Mouse (Mus musculus) brown adipose tissue, adult 24 weeks (tissue): Measurements from ENCODE around the gene Gpc5. TPM values are rescaled to one million over a fixed set of nuclear protein-coding genes. Genes with fewer than 3 reads are reported as not detected.

Experiments used
- H3K27ac ChIP-seq: fragments of 200-500 bp; replicated peaks from 2 replicates; pipeline ENCODE4 v1.5.1; 2012; ENCODE audit warnings: low read depth, mild to moderate bottlenecking, low read length
- H3K4me1 ChIP-seq: fragments of 200-500 bp; 2 replicates; pipeline ENCODE4 v1.6.1; 2012; ENCODE audit warnings: low read length, mixed read lengths; ENCODE audit not compliant: control insufficient read depth, insufficient read depth, insufficient read length
- H3K4me3 ChIP-seq: fragments of 200-500 bp; 2 replicates; pipeline ENCODE4 v1.5.1; 2012; ENCODE audit warnings: low read depth, mild to moderate bottlenecking, low read length, moderate library complexity; ENCODE audit not compliant: insufficient read depth
- polyA plus RNA-seq: library from polyadenylated mRNA; stranded (reverse); fragments of >200 nt; gene quantifications from 2 replicates; pipeline ENCODE4 v1.2.4, GENCODE M21; 2012; ENCODE audit not compliant: missing spikeins, insufficient read depth, insufficient read length

Gene Gpc5
- polyA plus RNA-seq, 1 experiment = not detected

DNA sequence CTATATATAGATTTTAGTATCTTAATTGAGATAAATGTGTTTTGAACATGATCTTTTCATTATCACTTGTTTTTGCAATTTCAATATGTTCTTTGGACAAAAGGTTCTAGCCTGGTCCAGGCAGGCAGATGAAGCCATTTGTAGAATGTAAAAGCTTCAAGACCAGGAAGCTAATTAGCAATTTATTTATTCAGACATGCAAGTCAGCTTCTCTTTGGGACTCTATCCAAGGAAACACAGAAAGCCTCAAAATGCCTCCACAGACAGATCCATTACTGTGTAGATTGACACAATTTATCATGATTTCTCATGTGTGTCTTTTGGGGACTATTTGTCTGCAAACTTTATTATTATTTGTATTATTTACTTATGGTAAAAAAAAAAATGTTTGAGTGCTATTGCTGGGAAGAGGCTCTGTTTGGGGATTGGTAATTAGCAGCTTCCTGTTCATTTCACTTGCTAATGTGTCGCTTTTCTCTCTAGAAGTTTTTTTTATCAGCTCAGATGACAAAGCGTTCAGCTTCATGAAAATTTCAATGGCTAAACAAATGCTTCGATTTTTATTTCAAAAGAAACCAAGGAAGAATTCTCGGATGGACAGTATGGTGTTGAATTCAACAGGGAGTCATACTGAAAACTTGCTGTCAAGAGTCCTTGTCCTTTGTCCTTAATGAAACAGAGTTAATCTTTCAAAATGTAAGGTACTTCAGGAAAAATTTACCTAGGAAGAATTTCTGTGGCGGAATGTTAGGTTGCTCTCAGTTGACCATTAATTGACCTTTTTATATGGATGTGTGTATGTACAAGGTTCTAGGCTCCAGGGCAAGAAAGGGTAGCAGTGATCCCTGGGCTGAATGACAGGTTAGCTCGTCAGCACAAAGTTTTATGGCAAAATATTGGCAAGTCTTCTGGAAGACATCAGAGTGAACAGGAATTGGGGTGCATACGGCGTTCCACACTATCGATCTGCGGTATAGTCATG, 353.1 kb downstream of the Gpc5 start:
- H3K4me1 ChIP-seq = no peaks in the 10 kb centered on the region
- H3K27ac ChIP-seq = no peak overlapping the region
- no peak overlapping the region for H3K4me3 ChIP-seq

DNA sequence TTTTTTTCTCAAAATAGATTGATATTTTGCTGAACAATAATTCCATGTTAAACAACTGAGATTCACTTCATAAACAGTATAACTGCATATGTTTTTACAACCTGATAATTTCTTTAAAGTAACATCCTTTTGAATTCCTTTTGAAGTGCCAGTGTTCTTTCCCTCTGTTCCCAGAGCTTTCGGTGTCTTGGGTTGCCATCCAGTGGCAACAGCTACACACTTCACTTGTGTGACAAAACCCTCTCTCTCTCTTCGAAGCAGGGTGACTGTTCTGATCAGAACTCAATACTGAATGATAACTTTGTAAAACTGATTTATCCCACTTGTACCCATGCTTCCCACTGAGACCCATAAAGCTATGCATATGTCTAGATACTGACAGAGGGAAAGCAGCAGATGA, 358.9 kb downstream of the Gpc5 start:
- Histone ChIP-seq H3K4me1 (no peaks in the 10 kb centered on the region), H3K4me3 (no peak overlapping the region), H3K27ac (no peak overlapping the region)

DNA sequence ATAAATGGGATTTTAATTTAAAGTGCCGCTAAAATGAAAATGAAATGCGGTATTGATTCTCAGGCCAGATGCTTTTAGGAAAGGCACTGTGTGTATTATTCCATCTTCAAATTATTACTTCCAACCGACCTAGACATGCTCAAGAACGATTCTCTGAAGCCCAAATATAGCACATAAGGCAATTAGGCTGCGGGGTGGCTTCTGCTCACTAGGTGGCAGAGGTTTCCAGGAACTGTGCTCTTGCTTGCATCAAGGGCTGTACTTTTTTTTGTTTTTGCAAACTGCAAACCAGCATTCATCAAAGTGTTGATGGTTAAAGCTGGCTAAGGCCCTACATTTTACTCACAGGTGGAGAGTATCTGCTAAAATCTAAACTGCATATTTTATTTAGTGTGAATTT, 375.9 kb downstream of the Gpc5 start:
- Histone ChIP-seq H3K27ac (no peak overlapping the region), H3K4me1 (no peaks in the 10 kb centered on the region), H3K4me3 (no peak overlapping the region)

DNA sequence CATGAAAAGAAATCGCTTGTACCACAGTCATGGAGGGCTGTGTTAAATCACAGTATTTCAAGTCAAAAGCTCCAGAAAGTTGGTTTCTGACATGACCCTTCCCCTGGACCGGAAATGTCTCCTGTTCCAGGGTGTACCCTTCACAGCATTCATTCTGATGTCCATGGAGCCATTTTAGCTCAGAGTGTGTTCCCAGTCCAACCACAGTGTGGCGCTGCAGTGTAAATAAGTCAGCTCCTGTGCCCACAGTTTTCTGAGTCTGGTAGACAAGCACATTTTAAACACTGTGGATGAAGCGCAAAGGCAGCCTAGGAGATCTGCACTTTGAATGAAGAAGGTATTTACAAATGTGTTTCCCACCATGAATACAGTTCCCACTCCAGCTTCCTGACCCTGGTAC, 383.2 kb downstream of the Gpc5 start:
- no peaks in the 10 kb centered on the region for H3K4me1 ChIP-seq
- H3K4me3 ChIP-seq = no peak overlapping the region
- no peak overlapping the region for H3K27ac ChIP-seq

DNA sequence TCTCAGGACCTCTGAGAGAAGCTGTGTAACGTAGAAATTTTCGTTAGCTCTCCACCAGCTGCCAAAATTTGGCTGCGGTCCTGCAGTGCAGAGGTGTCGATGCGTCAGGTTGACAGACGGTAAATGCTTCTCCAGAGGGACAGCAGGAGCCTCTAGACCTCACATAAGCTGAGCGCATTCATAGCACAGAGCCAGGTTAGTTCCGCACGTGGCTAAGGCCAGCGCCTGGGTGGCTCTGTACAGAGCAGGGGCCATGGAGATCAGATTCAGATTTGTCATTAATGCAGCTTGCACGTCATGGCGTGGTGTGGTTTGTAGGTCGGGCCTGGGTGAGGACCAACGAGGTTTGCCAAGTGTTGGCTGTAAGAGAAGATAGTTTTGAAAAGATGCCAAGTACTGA, 385.3 kb downstream of the Gpc5 start:
- no peaks in the 10 kb centered on the region for H3K4me1 ChIP-seq
- H3K27ac ChIP-seq = no peak overlapping the region
- no peak overlapping the region for H3K4me3 ChIP-seq

DNA sequence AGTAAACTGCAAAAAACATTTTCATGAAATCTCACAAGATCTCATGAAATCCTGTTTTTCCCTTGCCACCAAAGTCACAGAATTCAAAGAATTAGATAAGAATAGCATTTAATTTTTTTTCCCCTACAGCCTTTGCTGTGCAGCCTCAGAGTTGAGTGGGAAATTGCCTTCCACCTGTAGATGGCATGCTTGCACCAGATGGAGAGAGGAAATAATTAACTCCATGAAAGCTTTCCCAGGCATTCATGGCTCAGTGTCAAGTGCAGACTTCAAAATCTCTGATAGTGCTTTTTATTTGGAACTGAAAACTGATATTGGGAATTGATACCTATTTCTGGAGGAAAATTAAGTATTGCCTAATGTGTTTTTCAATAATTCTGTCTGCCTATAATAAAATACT, 393.1 kb downstream of the Gpc5 start:
- H3K4me3 ChIP-seq = no peak overlapping the region
- H3K4me1 ChIP-seq = no peaks in the 10 kb centered on the region
- H3K27ac ChIP-seq = no peak overlapping the region

DNA sequence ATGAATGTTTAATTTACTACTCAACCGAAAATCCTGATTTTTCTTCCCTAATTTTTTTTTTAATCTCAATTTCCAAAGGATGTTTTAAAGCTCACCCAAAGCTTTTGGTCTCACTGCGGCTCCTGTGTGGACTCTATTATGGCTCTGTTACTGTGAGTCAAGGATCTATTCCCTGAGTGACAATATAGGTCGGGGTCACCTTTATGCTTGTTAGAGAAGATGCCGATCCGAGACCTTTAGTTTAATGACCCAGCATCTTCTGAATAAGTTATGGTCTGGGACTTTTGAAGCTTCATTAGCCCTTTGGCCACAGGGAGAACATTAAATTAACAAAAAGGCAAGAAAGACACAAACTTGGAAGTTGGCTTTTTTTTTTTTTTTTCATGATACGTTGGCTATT, 408.8 kb downstream of the Gpc5 start:
- Histone ChIP-seq H3K27ac (no peak overlapping the region), H3K4me3 (no peak overlapping the region), H3K4me1 (no peaks in the 10 kb centered on the region)

DNA sequence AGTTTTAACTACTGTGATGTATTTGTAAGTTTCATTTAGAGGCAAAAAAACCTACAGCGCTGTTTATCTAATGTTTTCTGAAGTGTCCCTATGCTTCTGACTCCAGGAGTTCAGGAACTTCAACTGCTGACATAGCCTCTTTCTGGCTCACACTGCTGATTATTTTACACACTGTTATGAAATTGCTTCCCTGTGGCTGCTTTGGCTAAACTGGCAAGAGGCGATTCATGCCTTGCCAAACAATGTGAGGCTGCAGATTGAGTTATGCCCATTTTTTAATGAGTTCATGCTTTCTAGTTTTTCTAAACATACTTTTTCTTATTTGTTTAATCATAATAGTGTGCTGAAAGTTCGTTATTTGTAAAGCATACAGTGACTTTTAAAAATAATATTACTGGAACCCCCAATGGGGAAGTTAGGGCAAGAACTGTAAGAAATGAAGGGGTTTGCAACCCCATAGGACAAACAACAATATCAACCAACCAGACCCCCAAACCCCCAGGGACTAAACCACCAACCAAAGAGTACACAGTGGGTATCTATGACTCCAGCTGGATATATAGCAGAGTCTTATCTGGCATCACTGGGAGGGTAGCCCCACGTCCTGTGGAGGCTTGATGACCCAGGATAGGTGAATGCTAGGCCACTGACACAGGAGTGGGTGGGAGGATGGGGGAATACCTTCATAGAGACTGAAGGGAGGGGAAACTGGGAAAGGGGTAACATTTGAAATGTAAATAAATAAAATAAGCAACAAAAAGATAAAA, 454.7 kb downstream of the Gpc5 start:
- Histone ChIP-seq H3K4me3 (no peak overlapping the region), H3K4me1 (no peaks in the 10 kb centered on the region), H3K27ac (no peak overlapping the region)

DNA sequence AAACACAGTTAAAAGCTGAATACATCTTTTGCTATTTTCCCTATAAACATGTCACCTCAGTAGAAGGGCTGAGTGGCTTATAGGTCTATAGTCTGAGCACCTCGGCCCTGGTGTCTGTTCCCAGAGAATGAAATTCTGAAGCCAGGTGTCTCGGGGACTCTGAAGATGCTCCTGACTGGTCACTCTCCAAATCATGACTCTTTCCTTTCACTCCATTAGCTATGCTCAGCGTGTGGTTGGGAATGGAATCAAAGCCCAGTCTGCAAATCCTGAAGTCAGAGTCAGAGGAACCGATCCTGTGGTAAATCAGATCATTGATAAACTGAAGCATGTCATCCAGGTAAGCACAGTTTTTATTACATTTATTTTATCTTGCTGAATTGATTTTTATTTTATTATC, 460.0 kb downstream of the Gpc5 start:
- H3K27ac ChIP-seq = no peak overlapping the region
- no peak overlapping the region for H3K4me3 ChIP-seq

DNA sequence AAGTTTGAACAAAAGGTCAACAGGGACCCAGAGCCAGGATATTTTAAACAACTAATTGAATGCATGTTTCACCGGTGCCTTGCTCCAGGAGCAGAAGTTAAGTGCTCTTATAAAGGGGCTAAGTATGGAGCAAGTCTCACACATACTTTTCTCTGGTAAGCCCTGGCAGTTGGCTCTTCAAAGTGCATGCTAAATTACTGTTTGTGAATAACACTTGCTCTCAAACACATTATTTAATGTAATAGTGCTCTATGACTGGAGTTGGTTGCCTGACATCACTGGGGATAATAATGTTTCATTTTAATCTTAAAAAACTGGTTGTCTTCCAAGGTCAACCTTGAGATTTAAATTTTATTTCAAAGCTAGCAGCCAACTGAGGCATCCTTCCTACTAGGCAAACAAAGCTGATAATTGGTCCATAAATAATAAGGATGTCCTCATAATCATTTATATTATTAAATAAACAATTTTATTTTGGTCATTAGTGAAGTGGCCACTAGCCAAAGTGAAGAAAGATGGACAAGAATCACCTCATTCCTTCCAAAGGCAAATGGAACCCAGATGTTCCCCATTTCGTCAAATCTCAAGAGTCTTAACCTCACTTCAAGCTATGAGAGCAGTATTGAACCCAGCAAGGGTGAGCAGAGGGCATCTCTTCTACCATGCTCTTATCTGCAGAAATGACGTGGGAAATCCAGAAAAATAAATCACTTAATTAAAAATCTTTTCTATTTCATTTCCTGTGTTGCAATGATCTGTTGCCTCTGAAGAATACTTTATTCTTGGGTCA, 488.6 kb downstream of the Gpc5 start:
- H3K4me1 ChIP-seq = no peaks in the 10 kb centered on the region

More for the DNA sequence above, 460.0 kb downstream of the Gpc5 start:
- no peaks in the 10 kb centered on the region for H3K4me1 ChIP-seq

DNA sequence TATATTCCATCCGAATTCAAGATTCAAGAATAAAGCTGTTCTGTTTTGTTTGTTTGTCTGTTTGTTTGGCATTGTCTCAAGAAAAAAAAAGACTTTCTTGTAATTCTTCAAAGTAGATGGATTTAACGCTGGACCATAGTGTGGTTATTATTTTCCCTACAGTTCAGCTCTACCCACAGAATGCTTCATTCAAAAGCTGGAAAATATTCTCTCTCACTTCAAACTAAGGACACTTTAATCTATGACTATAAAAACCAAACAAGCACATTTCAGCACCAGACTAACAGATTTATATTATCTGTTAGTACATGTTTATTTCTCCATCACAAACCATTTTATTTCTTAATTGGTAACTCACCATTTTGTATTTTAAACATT, 489.2 kb downstream of the Gpc5 start:
- Histone ChIP-seq H3K4me1 (no peaks in the 10 kb centered on the region), H3K4me3 (no peak overlapping the region), H3K27ac (no peak overlapping the region)

More for the DNA sequence above, 488.6 kb downstream of the Gpc5 start:
- no peak overlapping the region for H3K4me3 ChIP-seq
- H3K27ac ChIP-seq = no peak overlapping the region

DNA sequence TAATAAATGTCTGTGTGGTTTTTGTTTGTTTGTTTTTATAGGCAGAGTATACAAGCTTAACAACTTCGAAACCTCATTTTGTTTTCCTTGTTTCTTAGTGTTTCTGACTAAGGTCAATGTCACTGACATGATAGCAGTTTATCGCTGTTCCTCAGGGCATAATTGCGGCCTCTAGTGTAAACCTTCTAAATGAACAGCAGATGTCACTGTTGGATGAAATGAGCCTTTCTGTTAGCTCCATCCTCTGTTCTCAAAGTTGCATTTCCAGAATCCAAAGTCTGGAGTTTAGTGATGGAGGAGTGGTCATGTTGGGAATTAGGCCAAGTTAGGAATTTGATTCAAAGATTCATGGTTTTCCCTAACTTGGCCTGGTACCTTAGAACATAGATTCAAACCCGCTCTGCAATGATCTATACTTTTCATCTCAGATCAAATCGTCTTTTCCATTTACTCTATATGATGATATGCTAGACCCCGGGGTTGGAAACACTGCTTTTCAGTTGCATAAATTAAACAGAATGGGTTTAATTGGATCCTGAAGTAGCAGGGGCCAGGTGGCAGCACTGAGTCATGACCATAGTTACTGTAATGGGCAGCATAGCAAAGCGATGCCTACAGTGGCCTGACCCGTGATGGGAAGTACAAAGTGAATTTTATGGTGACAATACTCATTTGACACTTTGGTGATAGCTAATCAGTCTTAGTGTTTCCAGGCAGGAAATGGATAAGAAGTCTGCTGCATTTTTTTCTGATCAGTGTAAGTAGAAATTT, 508.4 kb downstream of the Gpc5 start:
- no peak overlapping the region for H3K4me3 ChIP-seq

DNA sequence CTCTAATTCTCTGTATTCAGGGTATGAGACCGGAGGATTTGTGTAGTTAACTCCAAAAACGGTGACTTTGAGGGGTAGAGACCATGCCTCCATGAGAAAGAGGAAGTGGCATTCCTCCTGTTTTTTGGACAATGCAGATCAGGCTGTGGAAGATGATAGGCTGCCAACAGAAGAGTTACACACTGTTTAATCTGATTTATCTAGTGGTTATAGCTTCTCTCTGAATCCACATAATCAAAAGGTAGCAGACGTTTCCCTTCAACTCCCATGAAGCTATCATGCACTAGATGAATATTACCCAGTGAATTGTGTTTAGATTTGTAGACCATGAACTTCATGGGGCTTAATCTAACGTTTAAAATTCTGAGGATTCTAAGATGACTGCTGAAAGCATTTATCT, 522.1 kb downstream of the Gpc5 start:
- H3K4me1 ChIP-seq = no peaks in the 10 kb centered on the region
- H3K4me3 ChIP-seq = no peak overlapping the region
- no peak overlapping the region for H3K27ac ChIP-seq

More for the DNA sequence above, 508.4 kb downstream of the Gpc5 start:
- H3K27ac ChIP-seq = no peak overlapping the region
- no peaks in the 10 kb centered on the region for H3K4me1 ChIP-seq

DNA sequence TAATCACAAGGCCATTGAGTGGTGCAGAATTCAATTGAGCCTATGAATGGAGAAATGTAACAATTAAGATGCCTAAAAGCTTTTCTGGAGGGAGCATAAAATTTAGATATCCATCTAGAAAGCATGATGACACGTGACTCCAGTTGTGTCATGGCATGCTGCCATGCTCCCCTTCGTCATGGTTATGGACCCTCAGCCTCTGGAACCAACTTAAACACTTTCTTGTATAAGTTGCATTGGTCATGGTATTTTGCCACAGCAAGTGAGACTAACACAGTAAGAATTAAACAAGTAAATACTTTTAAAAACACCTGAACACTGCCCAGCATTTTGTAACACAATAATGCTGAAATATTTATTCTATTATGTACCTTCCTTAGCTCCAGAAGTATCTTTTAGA, 524.3 kb downstream of the Gpc5 start:
- no peak overlapping the region for H3K27ac ChIP-seq
- no peak overlapping the region for H3K4me3 ChIP-seq
- no peaks in the 10 kb centered on the region for H3K4me1 ChIP-seq
